Mouse (Mus musculus) fat pad, adult 2 months (tissue): ENCODE measurements at regions not wholly inside any gene's neighbourhood (a gene's known extent, or its start where the extent isn't known, plus 50 kb on each side); places are given as distances from the start of the nearest gene placed in this dataset.
A peak's percentile ranks its signal among the peaks of the same experiment; 100 is the strongest.

Experiments used
- DNase-seq: peaks from one replicate; pipeline ENCODE4 v3.0.0-alpha.2; 2011; ENCODE audit warnings: low read depth, low spot score; ENCODE audit errors: extremely low read depth

DNA sequence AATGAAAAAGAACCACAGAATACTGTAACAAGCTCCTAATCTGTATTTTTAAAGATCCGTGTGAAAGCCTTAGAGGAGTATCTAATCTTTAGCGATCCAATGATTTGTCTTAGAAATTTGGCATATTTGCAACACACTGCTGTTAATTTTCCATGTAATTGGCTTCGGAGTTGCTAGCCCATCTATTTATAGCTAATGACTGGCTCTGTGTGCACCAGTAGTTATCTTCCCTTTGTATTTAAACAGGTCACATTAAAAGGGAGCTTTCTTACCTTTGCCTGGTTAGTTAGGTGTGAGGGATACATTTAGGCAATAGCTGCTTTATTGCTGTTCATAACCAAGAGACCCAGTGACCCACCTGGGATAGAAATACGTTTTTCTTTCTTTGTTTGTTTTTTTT lies 256.3 kb upstream of the Mme start:
- DNase-seq: no peak

DNA sequence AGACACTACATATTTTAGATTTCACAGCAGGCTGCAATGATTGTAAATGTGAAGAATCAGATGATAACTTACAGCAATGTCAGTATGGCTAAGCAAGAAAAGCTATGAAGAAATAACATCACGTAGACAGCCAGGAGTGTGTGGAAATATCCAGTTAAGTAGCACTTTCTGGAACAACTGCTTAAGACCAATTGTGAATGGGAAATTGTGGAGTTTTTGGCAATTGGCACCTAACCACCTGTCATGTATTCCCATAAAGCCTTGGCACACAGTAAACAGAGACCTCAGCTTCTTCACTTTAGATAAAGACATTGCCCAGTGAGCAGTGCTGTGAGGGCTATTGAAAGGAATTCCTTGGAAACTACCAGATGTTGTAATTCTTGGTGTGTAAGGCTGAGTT lies 264.4 kb upstream of the Mme start:
- DNase-seq: no peak

DNA sequence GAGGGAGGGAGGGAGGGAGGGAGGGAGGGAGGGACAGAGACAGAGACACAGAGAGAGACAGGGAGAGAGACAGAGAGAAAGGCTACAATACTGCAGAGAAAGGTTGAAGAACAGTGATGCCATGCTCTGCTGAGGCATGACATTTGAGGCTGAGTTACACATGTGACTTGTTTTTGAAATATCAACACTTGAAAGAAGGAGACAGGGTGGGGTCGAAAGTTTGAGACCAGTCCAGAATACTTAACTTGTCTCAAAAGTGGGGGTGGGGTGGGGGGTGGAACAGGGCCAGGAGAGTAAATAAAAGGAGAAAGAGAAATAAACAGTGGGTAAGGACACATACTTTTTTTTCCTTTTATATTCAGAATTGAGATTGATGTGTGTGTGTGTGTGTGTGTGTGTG lies 278.1 kb upstream of the Mme start:
- no peak for DNase-seq

DNA sequence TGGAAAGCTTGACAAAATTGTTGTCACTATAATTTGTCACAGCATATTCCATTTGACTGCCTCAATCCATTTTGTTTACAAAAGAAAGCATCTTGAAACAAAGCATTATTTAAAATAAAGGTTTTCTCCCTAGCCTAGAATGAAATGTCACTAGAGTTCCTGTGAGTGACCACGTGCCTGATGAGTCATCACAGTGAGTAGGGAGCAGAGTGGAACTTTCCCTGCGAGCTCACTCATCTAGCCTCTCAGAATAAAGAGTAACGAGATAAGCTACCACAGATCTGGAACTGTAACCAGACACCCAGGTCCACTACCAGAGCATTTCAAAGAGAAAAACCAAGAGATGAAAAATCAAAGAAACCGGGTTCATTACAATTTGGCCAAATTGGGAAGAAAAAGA lies 278.7 kb upstream of the Mme start:
- DNase-seq: no peak

GRCm38 (mm10) chr3:62945356-62945755 lies 296.0 kb upstream of the Mme start:
- no peak for DNase-seq

DNA sequence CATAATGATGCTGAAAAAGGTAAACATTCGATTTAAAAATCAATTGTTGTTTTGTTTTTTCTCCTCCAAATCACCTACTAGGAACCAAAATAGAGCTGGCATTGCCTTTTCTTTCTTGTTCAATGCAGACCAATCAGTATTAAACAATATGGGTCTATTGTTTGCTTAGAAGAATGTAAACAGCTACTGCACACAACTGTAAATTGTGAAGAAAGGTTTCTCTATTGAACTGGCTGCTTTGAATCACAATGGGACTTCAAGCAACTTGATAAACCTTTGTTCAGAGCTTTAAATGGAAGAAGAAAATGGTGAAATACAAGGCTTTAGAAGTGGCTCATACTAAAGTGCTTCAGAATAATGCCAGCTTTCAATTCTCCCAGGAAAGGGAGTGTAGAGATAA lies 302.7 kb upstream of the Mme start:
- no peak for DNase-seq

- DNase-seq: no peak
Measured at GRCm38 (mm10) chr3:62924441-62924840, 316.9 kb upstream of the Mme start.

GRCm38 (mm10) chr3:62916899-62917298 lies 312.0 kb upstream of the Gpr149 start:
- no peak for DNase-seq

- no peak for DNase-seq
Measured at GRCm38 (mm10) chr3:62885104-62885503, 280.2 kb upstream of the Gpr149 start.

DNA sequence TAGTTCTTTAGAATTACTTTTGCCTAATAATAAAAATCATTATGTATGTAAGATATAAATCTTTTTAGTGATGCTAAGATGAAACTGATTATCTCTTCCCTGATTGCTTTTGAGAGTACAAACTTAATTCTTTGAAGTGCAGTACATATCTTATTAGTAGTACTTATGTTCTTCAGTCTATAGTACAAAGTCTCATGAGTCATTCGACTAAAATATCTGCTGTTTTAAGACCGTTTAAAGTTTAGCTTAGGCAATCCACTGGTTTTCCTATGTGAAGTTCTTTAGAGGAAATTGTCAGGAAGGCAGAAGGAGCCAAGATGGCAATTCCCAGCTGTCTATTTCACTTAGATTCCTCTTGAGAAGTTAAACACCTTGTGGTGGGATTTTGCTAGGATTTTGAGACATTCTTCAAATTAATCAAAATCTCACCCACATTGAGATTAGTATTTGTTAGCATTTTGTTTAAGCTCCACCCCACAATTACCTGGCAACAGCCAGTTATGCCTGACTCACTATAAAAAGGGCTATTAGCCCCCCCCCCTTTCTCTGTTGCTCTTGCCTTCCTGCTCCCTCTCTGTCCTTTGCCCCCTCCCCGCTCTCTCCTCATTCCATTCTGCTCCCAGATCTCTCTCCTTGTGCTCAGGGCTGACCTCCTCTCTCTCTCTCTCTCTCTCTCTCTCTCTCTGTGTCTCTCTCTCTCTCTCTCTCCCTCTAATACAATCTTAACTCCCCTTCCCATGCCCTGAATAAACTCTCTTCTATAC lies 277.6 kb upstream of the Gpr149 start:
- no peak for DNase-seq

- DNase-seq: no peak
Measured at GRCm38 (mm10) chr3:62860731-62861130, 255.8 kb upstream of the Gpr149 start.

DNA sequence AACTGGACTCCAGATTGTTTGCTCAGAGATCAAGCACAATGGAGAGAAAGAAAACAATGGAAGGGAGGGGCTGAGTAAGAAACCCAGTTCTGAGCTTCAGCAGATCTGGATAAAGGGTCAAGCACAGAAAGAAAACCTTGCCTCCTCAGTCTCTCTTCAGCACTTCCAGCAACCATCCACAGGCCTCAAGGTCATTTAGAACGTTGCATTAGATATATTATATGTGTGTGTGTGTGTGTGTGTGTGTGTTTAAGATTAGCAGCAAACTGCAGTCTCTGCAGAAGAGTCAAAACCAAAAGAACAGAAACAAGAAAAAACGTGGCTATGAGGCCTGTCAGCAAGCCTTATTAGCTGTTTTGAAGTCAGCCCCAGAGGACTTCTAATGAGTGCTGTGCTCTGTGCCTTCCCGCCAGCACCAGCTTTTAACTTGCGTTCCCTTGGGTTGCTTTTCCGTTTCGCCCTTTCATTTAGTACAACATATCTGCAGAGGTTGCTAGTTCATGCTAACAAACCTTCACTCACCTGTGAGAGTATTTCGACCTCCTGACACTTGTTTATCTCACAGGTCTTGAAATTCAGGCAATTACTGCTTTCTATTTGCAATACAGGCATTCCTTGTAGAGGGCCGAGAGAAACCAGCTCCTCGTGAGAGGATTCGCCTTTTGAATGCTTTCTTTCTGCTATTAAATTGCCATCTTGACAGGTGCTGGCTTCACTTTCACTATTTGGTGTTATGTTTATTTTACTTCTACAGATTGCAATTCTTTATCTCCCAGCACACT lies 230.9 kb upstream of the Gpr149 start:
- no peak for DNase-seq

DNA sequence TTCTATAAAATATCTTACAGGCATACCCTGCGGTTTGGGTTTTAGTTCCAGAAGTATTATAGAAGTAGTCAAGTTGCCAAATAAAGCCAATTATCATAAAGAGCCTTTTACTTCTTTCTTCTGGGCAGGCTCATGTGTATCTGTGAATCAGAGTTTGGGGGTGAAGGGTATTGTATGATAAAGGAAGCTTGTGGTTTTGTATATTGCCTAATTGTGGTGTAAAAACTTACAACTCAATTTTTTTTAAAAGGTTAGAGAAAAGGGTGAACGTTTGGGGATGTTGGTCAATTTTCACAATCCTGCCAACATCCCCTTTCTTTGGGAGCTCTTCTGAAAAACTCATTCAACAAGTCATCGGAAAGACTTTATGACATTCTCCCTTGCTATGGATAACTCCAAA lies 219.0 kb upstream of the Gpr149 start:
- DNase-seq: no peak

GRCm38 (mm10) chr3:62801044-62801443 lies 196.1 kb upstream of the Gpr149 start:
- DNase-seq: peak; percentile 10

- no peak for DNase-seq
Measured at GRCm38 (mm10) chr3:62786233-62786632, 181.3 kb upstream of the Gpr149 start.
